Mouse (Mus musculus) MEL (cell line): ENCODE measurements around the gene Ccdc159. TPM values are rescaled to one million over a fixed set of nuclear protein-coding genes. Genes with fewer than 3 reads are reported as not detected.

Experiments
- DNase-seq: peaks from one replicate; pipeline ENCODE4 v3.0.0; 2011; ENCODE audit warnings: low read depth, low spot score
- H3K27ac ChIP-seq: 2 replicates; pipeline ENCODE4 v1.5.1; 2012; ENCODE audit warnings: low read depth, mild to moderate bottlenecking, control low read depth, low read length, moderate library complexity; ENCODE audit not compliant: control insufficient read depth
- H3K27me3 ChIP-seq, 2 experiments: fragments of 150-350 bp in 1 of 2; sonication (generic) in 1 of 2; 2 replicates each; pipeline ENCODE4 v1.6.1; 2012; ENCODE audit warnings: low read length in 2 of 2, mild to moderate bottlenecking in 2 of 2, improper control_type of control experiment in 1 of 2, moderate library complexity in 1 of 2; ENCODE audit not compliant: insufficient read depth in 2 of 2, control insufficient read depth in 1 of 2
- H3K36me3 ChIP-seq, 2 experiments: 2 replicates each; pipeline ENCODE4 v1.6.1; 2012 to 2014; ENCODE audit warnings: low read length in 2 of 2, improper control_type of control experiment in 1 of 2, inconsistent platforms in 1 of 2, mild to moderate bottlenecking in 1 of 2; ENCODE audit not compliant: insufficient read depth in 2 of 2, control insufficient read depth in 1 of 2
- H3K4me1 ChIP-seq, 2 experiments: fragments of 150-350 bp in 1 of 2; sonication (generic) in 1 of 2; 2 replicates each; pipeline ENCODE4 v1.6.1; 2012; ENCODE audit warnings: low read length in 2 of 2, improper control_type of control experiment in 1 of 2, mild to moderate bottlenecking in 1 of 2; ENCODE audit not compliant: insufficient read depth in 2 of 2, control insufficient read depth in 1 of 2
- H3K4me3 ChIP-seq, 2 experiments: fragments of 150-350 bp in 1 of 2; sonication (generic) in 1 of 2; 2 replicates each; pipeline ENCODE4 v1.5.1; 2012; ENCODE audit warnings: low read depth in 2 of 2, low read length in 2 of 2, mild to moderate bottlenecking in 2 of 2, moderate library complexity in 2 of 2, control low read depth in 1 of 2, improper control_type of control experiment in 1 of 2; ENCODE audit not compliant: control insufficient read depth in 1 of 2, insufficient read depth in 1 of 2
- H3K79me2 ChIP-seq: 2 replicates; pipeline ENCODE4 v1.6.1; 2012; ENCODE audit warnings: mild to moderate bottlenecking, low read length, moderate library complexity; ENCODE audit not compliant: control insufficient read depth, poor library complexity, insufficient read depth
- H3K9ac ChIP-seq: 2 replicates; pipeline ENCODE4 v1.6.1; 2012; ENCODE audit warnings: low read depth, mild to moderate bottlenecking, control low read depth, low read length, moderate library complexity; ENCODE audit not compliant: control insufficient read depth, poor library complexity, severe bottlenecking
- H3K9me3 ChIP-seq: fragments of 150-350 bp; sonication (generic); replicated peaks from 2 replicates; pipeline ENCODE4 v1.6.1; 2012; ENCODE audit warnings: mild to moderate bottlenecking, low read length, improper control_type of control experiment, moderate library complexity; ENCODE audit not compliant: insufficient read depth
- BHLHE40 ChIP-seq: IDR thresholded peaks from 2 replicates; pipeline ENCODE4 v1.6.1; 2012; ENCODE audit warnings: low read depth, mild to moderate bottlenecking, inconsistent platforms, low read length, improper control_type of control experiment, borderline replicate concordance
- CHD1 ChIP-seq: IDR thresholded peaks from 2 replicates; pipeline ENCODE4 v1.6.1; 2012; ENCODE audit warnings: low read depth, mild to moderate bottlenecking, inconsistent platforms, low read length, improper control_type of control experiment
- CHD2 ChIP-seq: IDR thresholded peaks from 2 replicates; pipeline ENCODE4 v1.6.1; 2011; ENCODE audit warnings: low read length, improper control_type of control experiment
- CTCF ChIP-seq, 3 experiments: IDR thresholded peaks in 2 of 3; conservative IDR thresholded peaks in 1 of 3; 2 replicates each; pipeline ENCODE4 v1.5.1; 2011 to 2012; ENCODE audit warnings: low read length in 3 of 3, low read depth in 2 of 3, mild to moderate bottlenecking in 2 of 3, improper control_type of control experiment in 1 of 3, inconsistent platforms in 1 of 3, mixed read lengths in 1 of 3, moderate library complexity in 1 of 3; ENCODE audit not compliant: control insufficient read depth in 1 of 3, insufficient read depth in 1 of 3, poor library complexity in 1 of 3, severe bottlenecking in 1 of 3
- ELF1 ChIP-seq: IDR thresholded peaks from 2 replicates; pipeline ENCODE4 v1.6.1; 2014; ENCODE audit warnings: low read depth, mild to moderate bottlenecking, inconsistent platforms, low read length, improper control_type of control experiment, moderate library complexity
- EP300 ChIP-seq, 2 experiments: IDR thresholded peaks; 2 replicates each; pipeline ENCODE4 v1.6.1; 2011; ENCODE audit warnings: improper control_type of control experiment in 2 of 2, low read length in 2 of 2, low read depth in 1 of 2, mild to moderate bottlenecking in 1 of 2
- ETS1 ChIP-seq: IDR thresholded peaks from 2 replicates; pipeline ENCODE4 v1.6.1; 2012; ENCODE audit warnings: low read depth, mild to moderate bottlenecking, inconsistent platforms, low read length, improper control_type of control experiment, moderate library complexity
- GABPA ChIP-seq: IDR thresholded peaks from 2 replicates; pipeline ENCODE4 v1.6.1; 2012; ENCODE audit warnings: low read depth, mild to moderate bottlenecking, inconsistent platforms, low read length, improper control_type of control experiment, moderate library complexity
- GATA1 ChIP-seq: IDR thresholded peaks from 2 replicates; pipeline ENCODE4 v1.6.1; 2011; ENCODE audit warnings: low read depth, low read length, improper control_type of control experiment
- HCFC1 ChIP-seq: IDR thresholded peaks from 2 replicates; pipeline ENCODE4 v1.6.1; 2012; ENCODE audit warnings: low read depth, mild to moderate bottlenecking, inconsistent platforms, low read length, improper control_type of control experiment, moderate library complexity
- JUND ChIP-seq: IDR thresholded peaks from 2 replicates; pipeline ENCODE4 v1.6.1; 2011; ENCODE audit warnings: low read depth, mild to moderate bottlenecking, improper control_type of control experiment, low read length
- KAT2A ChIP-seq: conservative IDR thresholded peaks from 2 replicates; pipeline ENCODE4 v1.6.1; 2012; ENCODE audit warnings: low read depth, low read length, improper control_type of control experiment, inconsistent platforms
- MAX ChIP-seq: IDR thresholded peaks from 2 replicates; pipeline ENCODE4 v1.6.1; 2011; ENCODE audit warnings: low read length, improper control_type of control experiment
- MEF2A ChIP-seq: IDR thresholded peaks from 2 replicates; pipeline ENCODE4 v1.6.1; 2014; ENCODE audit warnings: low read depth, mild to moderate bottlenecking, inconsistent platforms, low read length, improper control_type of control experiment; ENCODE audit not compliant: poor library complexity, insufficient replicate concordance, severe bottlenecking; ENCODE audit errors: extremely low read depth
- MXI1 ChIP-seq: IDR thresholded peaks from 2 replicates; pipeline ENCODE4 v1.6.1; 2011; ENCODE audit warnings: mild to moderate bottlenecking, low read depth, low read length, improper control_type of control experiment
- MYB ChIP-seq: IDR thresholded peaks from 2 replicates; pipeline ENCODE4 v1.6.1; 2011; ENCODE audit warnings: mild to moderate bottlenecking, low read depth, low read length, improper control_type of control experiment
- MYC ChIP-seq: IDR thresholded peaks from 2 replicates; pipeline ENCODE4 v1.6.1; 2011; ENCODE audit warnings: low read depth, mild to moderate bottlenecking, low read length, improper control_type of control experiment, moderate library complexity
- NELFE ChIP-seq: IDR thresholded peaks from 2 replicates; pipeline ENCODE4 v1.6.1; 2011; ENCODE audit warnings: low read depth, low read length, improper control_type of control experiment
- NRF1 ChIP-seq: IDR thresholded peaks from 2 replicates; pipeline ENCODE4 v1.6.1; 2014; ENCODE audit warnings: low read depth, mild to moderate bottlenecking, inconsistent platforms, low read length, improper control_type of control experiment, moderate library complexity; ENCODE audit not compliant: poor library complexity, insufficient read depth, severe bottlenecking
- POLR2A ChIP-seq, 2 experiments: IDR thresholded peaks; 2 replicates each; pipeline ENCODE4 v1.6.1; 2011 to 2012; ENCODE audit warnings: low read length in 2 of 2, mild to moderate bottlenecking in 2 of 2, control low read depth in 1 of 2, improper control_type of control experiment in 1 of 2, low read depth in 1 of 2, moderate library complexity in 1 of 2; ENCODE audit not compliant: control insufficient read depth in 1 of 2, insufficient read depth in 1 of 2, poor library complexity in 1 of 2
- POLR2AphosphoS2 ChIP-seq: IDR thresholded peaks from 2 replicates; pipeline ENCODE4 v1.6.1; 2011; ENCODE audit warnings: low read length, improper control_type of control experiment
- POLR2AphosphoS5 ChIP-seq: IDR thresholded peaks from 2 replicates; pipeline ENCODE4 v1.6.1; 2012; ENCODE audit warnings: low read depth, borderline replicate concordance, mild to moderate bottlenecking, inconsistent platforms, low read length, moderate library complexity, mixed read lengths
- RAD21 ChIP-seq: IDR thresholded peaks from 2 replicates; pipeline ENCODE4 v1.6.1; 2011; ENCODE audit warnings: mild to moderate bottlenecking, low read depth, low read length, improper control_type of control experiment
- RCOR1 ChIP-seq: IDR thresholded peaks from 2 replicates; pipeline ENCODE4 v1.6.1; 2012; ENCODE audit warnings: low read depth, mild to moderate bottlenecking, inconsistent platforms, low read length, improper control_type of control experiment
- SIN3A ChIP-seq: IDR thresholded peaks from 2 replicates; pipeline ENCODE4 v1.6.1; 2012; ENCODE audit warnings: low read length, improper control_type of control experiment, inconsistent platforms
- SMC3 ChIP-seq: IDR thresholded peaks from 2 replicates; pipeline ENCODE4 v1.6.1; 2011; ENCODE audit warnings: low read depth, low read length, improper control_type of control experiment
- TAL1 ChIP-seq: IDR thresholded peaks from 2 replicates; pipeline ENCODE4 v1.6.1; 2012; ENCODE audit warnings: mild to moderate bottlenecking, inconsistent platforms, low read length, moderate library complexity, mixed read lengths
- TCF12 ChIP-seq: IDR thresholded peaks from 2 replicates; pipeline ENCODE4 v1.6.1; 2014; ENCODE audit warnings: low read depth, mild to moderate bottlenecking, inconsistent platforms, low read length, improper control_type of control experiment, moderate library complexity
- UBTF ChIP-seq: IDR thresholded peaks from 2 replicates; pipeline ENCODE4 v1.6.1; 2012; ENCODE audit warnings: low read depth, mild to moderate bottlenecking, inconsistent platforms, low read length, improper control_type of control experiment, moderate library complexity, borderline replicate concordance; ENCODE audit not compliant: insufficient read depth
- USF1 ChIP-seq: IDR thresholded peaks from 2 replicates; pipeline ENCODE4 v1.6.1; 2014; ENCODE audit warnings: low read depth, mild to moderate bottlenecking, inconsistent platforms, low read length, improper control_type of control experiment, moderate library complexity
- USF2 ChIP-seq, 2 experiments: IDR thresholded peaks; 2 replicates each; pipeline ENCODE4 v1.6.1; 2011 to 2012; ENCODE audit warnings: improper control_type of control experiment in 2 of 2, low read length in 2 of 2, borderline replicate concordance in 1 of 2, inconsistent platforms in 1 of 2, low read depth in 1 of 2, mild to moderate bottlenecking in 1 of 2; ENCODE audit not compliant: insufficient read depth in 1 of 2
- ZC3H11A ChIP-seq: IDR thresholded peaks from 2 replicates; pipeline ENCODE4 v1.6.1; 2012; ENCODE audit warnings: low read depth, mild to moderate bottlenecking, inconsistent platforms, low read length, improper control_type of control experiment
- ZKSCAN1 ChIP-seq: IDR thresholded peaks from 2 replicates; pipeline ENCODE4 v1.6.1; 2012; ENCODE audit warnings: low read depth, mild to moderate bottlenecking, inconsistent platforms, low read length, improper control_type of control experiment, moderate library complexity
- ZMIZ1 ChIP-seq: IDR thresholded peaks from 2 replicates; pipeline ENCODE4 v1.6.1; 2012; ENCODE audit warnings: low read depth, mild to moderate bottlenecking, inconsistent platforms, low read length, improper control_type of control experiment, moderate library complexity
- ZNF384 ChIP-seq: IDR thresholded peaks from 2 replicates; pipeline ENCODE4 v1.6.1; 2012; ENCODE audit warnings: low read depth, mild to moderate bottlenecking, inconsistent platforms, low read length, improper control_type of control experiment
- polyA plus RNA-seq, 2 experiments: library from polyadenylated mRNA; stranded (reverse) in 1 of 2; unstranded in 1 of 2; fragments of >175 nt in 1 of 2; fragments of >200 nt in 1 of 2; gene quantifications; 2 replicates each; pipeline versions ENCODE4 v1.2.1 to v1.2.4; 2012; ENCODE audit warnings: low replicate concordance in 2 of 2, low read depth in 1 of 2; ENCODE audit not compliant: insufficient read length in 2 of 2, insufficient read depth in 1 of 2, missing spikeins in 1 of 2
- total RNA-seq: library from RNA; depleted of rRNA; stranded (reverse); fragments of 300-350 nt; gene quantifications from 2 replicates; pipeline ENCODE4 v1.2.3, GENCODE M21; 2012

Gene Ccdc159
- total and polyA plus RNA-seq, 3 experiments = 1.0 to 6.4 TPM; not detected in 1

DNA sequence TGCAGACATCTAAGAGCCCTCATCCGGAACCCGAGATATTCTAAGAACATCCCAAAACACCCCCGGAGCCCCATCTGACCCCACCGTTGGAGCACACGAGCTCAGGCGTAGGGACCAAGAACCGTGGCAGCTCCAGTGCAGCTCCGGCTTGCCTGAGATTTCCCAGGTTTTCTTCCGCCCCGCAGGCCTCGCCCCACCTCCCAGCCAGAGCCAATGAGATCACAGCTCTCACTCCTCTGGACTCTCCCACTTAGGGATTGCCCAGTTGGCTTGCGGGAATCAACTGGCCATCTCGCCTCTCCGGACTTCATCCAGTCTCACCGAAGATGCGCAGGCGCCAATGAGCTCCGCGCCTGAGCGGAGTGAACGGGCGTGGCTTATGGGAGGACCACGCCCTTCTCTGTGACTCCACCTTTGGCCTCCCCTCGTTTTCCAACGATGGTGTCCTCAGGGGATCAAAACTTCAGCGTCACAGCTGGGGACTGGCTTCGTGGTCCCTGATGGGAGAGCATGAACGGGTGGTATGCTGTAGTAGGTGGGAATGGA lies at the start of gene Ccdc159, which contains the start of gene Tmem205 (continued):
- TF ChIP-seq KAT2A = no peak; the same call in 1 of the 2 replicates
- peak; percentile 88 for TF ChIP-seq HCFC1
- peak; percentile 87 for TF ChIP-seq MYC
- TF ChIP-seq CHD2 = no peak; the same call in 1 of the 2 replicates

DNA sequence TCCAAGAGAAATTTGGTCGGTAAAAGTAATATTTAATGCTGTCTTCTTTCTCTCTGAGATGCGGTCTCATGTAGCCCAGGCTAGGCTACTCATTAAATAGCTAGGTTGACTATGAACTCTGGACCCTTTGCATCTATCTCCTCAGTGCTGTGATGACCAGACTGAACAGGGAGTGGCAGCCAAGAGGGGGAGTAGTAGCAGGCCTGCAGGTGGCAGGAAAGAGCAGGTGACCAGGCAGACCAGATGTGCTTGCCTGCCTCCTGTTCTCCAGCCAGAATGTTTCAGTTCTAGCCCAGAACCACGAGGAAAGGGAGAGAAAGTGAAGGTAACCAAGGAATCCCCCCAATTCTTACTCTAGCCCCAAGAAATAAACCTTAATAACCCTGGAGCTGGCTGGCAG lies 38.0 kb upstream of the Ccdc159 start:
- Histone ChIP-seq H3K4me3 (no peak overlapping the region), H3K27me3 (peaks cover 9 to 10% of the 10 kb centered on the region in 2 experiments), H3K79me2 (no peaks in the 10 kb centered on the region), H3K4me1 (no peaks in the 10 kb centered on the region), H3K27ac (no peak overlapping the region), H3K9me3 (no peaks in the 10 kb centered on the region), H3K9ac (no peak overlapping the region), H3K36me3 (no peaks in the 10 kb centered on the region)
- no peak for TF ChIP-seq BHLHE40
- TF ChIP-seq UBTF = no peak
- no peak for TF ChIP-seq RCOR1
- no peak for TF ChIP-seq POLR2AphosphoS5
- TF ChIP-seq USF2 (IDR thresholded peaks at IDR 0.05; ENCODE audit: borderline replicate concordance in 1 of 2, insufficient read depth in 1 of 2, low read depth in 1 of 2, low read length in 2 of 2) = no peak
- TF ChIP-seq TCF12 = no peak
- no peak for TF ChIP-seq CHD2
- TF ChIP-seq ELF1 = no peak
- TF ChIP-seq MYC = no peak
- TF ChIP-seq MAX = no peak
- no peak for TF ChIP-seq EP300 (IDR thresholded peaks at IDR 0.05; ENCODE audit: low read depth in 1 of 2, low read length in 2 of 2)
- TF ChIP-seq HCFC1 = no peak
- no peak for TF ChIP-seq TAL1
- TF ChIP-seq USF1 = no peak
- no peak for TF ChIP-seq MXI1
- TF ChIP-seq SMC3 = peak; percentile 75
- TF ChIP-seq RAD21 = peak; percentile 47
- TF ChIP-seq POLR2AphosphoS2 = no peak
- TF ChIP-seq GATA1 = no peak
- TF ChIP-seq POLR2A (IDR thresholded peaks at IDR 0.05; ENCODE audit: control insufficient read depth in 1 of 2, insufficient read depth in 1 of 2, low read depth in 1 of 2, low read length in 2 of 2, poor library complexity in 1 of 2) = no peak
- no peak for TF ChIP-seq JUND
- no peak for TF ChIP-seq MYB
- TF ChIP-seq KAT2A = no peak
- no peak for TF ChIP-seq NELFE
- TF ChIP-seq ZKSCAN1 = no peak
- TF ChIP-seq MEF2A = no peak
- TF ChIP-seq ZC3H11A = peak; percentile 43
- TF ChIP-seq CTCF (IDR thresholded peaks at IDR 0.05 in 2 of 3, conservative IDR thresholded peaks at IDR 0.05 in 1 of 3; ENCODE audit: control insufficient read depth in 1 of 3, insufficient read depth in 1 of 3, low read depth in 2 of 3, low read length in 3 of 3, poor library complexity in 1 of 3, severe bottlenecking in 1 of 3) = peak; percentile 48 to 68 (median 63)
- no peak for TF ChIP-seq GABPA
- TF ChIP-seq CHD1 = no peak
- TF ChIP-seq NRF1 = no peak
- no peak for TF ChIP-seq ZNF384
- TF ChIP-seq ETS1 = no peak
- no peak for TF ChIP-seq ZMIZ1
- no peak for TF ChIP-seq SIN3A
- peak; percentile 28 for DNase-seq
